Mouse (Mus musculus): ENCODE data around the gene Ppp2r5e.

DNA sequence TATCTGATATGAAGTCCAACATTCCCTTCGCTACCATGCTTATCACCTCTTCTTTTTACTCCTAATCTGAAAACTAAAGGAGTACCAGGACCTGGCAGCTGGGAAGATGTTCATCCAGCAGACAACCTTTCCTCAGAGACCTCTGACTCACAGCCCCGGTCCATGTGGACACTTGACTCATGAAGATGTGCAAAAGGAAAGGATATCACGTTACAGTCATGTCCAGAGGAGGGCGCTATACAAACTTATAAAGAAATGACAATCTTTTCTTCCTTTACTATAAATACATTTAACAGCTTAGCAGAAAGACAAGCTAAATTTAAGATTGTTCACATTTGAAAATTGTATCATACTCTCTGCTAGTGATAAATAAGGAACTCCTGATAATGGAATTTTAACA lies 143.0 kb downstream of the Ppp2r5e start:
- TF ChIP-seq CTCF (IDR thresholded peaks at IDR 0.05; ENCODE audit: borderline replicate concordance, control insufficient read depth, extremely low read depth, insufficient read depth, low read length, poor library complexity), result no peak
- no peak for TF ChIP-seq POLR2A (IDR thresholded peaks at IDR 0.05; ENCODE audit: control insufficient read depth, extremely low read depth, insufficient read depth, low read length, poor library complexity)

Data from thymus, adult 2 months (tissue).